Mouse (Mus musculus) neural tube, embryonic 12.5 days (tissue): Measurements from ENCODE around the gene Ppp4r4. TPM values are rescaled to one million over a fixed set of nuclear protein-coding genes. Genes with fewer than 3 reads are reported as not detected.

Experiments used
- ATAC-seq: fragments of 200-750 bp; cut with Nextera tagmentation; 2 replicates; pipeline ENCODE4 v1.8.0; 2017; ENCODE audit warnings: low read depth, mild to moderate bottlenecking, moderate TSS enrichment, moderate library complexity; ENCODE audit not compliant: low FRiP score
- H3K27ac ChIP-seq: fragments of 300-500 bp; sonication (generic); 2 replicates; pipeline ENCODE4 v1.5.1; 2016
- H3K27me3 ChIP-seq: fragments of 300-500 bp; sonication (generic); replicated peaks from 2 replicates; pipeline ENCODE4 v1.6.1; 2016; ENCODE audit warnings: mild to moderate bottlenecking
- H3K36me3 ChIP-seq: fragments of 300-500 bp; sonication (generic); 2 replicates; pipeline ENCODE4 v1.6.1; 2016; ENCODE audit warnings: mild to moderate bottlenecking
- H3K4me1 ChIP-seq: fragments of 300-500 bp; sonication (generic); 2 replicates; pipeline ENCODE4 v1.6.1; 2016
- H3K4me2 ChIP-seq: fragments of 300-500 bp; sonication (generic); replicated peaks from 2 replicates; pipeline ENCODE4 v1.6.1; 2016; ENCODE audit warnings: mild to moderate bottlenecking
- H3K4me3 ChIP-seq: fragments of 300-500 bp; sonication (generic); 2 replicates; pipeline ENCODE4 v1.5.1; 2016
- H3K9ac ChIP-seq: fragments of 300-500 bp; sonication (generic); 2 replicates; pipeline ENCODE4 v1.6.1; 2016; ENCODE audit warnings: mild to moderate bottlenecking
- H3K9me3 ChIP-seq: fragments of 300-500 bp; sonication (generic); 2 replicates; pipeline ENCODE4 v1.6.1; 2016; ENCODE audit warnings: mild to moderate bottlenecking
- WGBS: fragments of 180-500 bp; shearing (Covaris S2); methylation state at CpG from one replicate; pipeline ENCODE4 v1.1.7; 2016; 5-methylcytosine and 5-hydroxymethylcytosine counted together
- polyA plus RNA-seq: library from polyadenylated mRNA; unstranded; fragments of >200 nt; fragmentation: Nextera tagmentation; extraction: Ambion mirVana; gene quantifications from 2 replicates; pipeline ENCODE4 v1.2.1, GENCODE M21; 2016

Gene Ppp4r4
- polyA plus RNA-seq, 1 experiment from 2014 or later, result 2.3 TPM

DNA sequence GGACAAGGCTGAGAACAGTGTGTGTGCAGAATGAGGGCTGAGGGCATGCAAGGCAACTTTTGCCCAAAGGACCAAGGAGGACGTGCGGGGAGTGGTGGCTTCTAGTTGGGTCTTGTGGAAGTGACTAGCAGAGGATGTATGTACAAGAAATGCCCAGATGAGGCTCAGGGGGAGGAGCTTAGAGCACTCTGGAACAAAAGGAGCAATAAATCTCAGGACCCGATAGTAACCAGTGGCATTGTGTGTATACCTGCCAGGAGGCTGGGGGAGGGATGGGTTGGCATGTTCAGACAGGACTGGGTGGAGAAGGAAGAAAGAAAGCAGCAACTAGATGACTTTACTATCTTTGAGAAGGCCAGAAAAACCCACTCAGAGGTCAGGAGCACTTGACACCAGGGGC is 27.7 kb upstream of the Ppp4r4 start:
- H3K4me1 ChIP-seq, result no peaks in the 10 kb centered on the region
- H3K4me2 ChIP-seq, result no peak overlapping the region
- H3K27ac ChIP-seq, result no peak overlapping the region
- H3K9me3 ChIP-seq, result no peaks in the 10 kb centered on the region
- no peak overlapping the region for H3K9ac ChIP-seq
- no peaks in the 10 kb centered on the region for H3K27me3 ChIP-seq
- H3K4me3 ChIP-seq, result no peak overlapping the region
- no peaks in the 10 kb centered on the region for H3K36me3 ChIP-seq
- 68% methylated on average over 3 of the region's 3 CpGs for WGBS
- ATAC-seq, result no peak

DNA sequence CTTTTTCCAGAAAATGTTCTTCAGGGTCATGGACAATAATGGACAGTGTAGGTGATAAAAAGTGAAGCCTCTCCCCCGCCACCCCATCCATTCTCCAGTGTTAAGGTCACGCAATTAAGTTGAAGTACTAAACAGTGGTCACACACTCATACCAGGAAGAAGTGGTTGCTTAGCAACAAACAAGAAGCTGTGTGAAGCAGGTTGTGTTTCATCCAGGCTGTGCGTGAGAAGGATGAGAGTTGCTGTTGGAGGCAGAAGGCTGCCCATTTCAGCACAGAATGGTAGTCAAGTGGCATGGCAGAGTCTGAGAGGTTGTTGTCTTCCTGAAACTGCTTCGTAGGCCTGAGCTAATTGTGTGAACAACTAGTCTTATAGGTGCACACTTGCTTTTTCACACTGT is 23.7 kb upstream of the Ppp4r4 start:
- Histone ChIP-seq H3K36me3 (no peaks in the 10 kb centered on the region), H3K27ac (no peak overlapping the region), H3K27me3 (no peaks in the 10 kb centered on the region), H3K4me2 (no peak overlapping the region), H3K9me3 (no peaks in the 10 kb centered on the region), H3K9ac (no peak overlapping the region), H3K4me1 (no peaks in the 10 kb centered on the region), H3K4me3 (no peak overlapping the region)
- WGBS, result 64% methylated on average over 4 of the region's 4 CpGs
- ATAC-seq, result no peak

DNA sequence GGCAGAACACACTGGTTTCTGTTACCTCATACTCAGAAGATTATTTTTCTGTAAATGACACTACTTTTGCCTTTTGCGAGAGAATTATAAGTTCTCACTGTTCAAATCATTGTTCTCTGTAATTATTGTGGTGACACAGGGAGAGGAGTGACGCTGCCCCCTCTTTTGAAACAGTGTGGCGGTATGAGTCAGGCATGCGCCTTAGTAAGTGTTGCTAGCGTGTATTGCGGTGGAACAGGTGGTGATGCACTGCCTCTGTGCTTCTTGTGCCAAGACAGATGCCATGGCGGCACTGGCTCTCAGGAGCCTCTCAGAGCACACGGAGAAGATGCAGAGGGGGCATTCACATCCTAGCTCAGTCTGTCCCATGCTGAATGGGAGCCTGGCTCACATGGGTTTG is 22.2 kb upstream of the Ppp4r4 start:
- no peak for ATAC-seq

DNA sequence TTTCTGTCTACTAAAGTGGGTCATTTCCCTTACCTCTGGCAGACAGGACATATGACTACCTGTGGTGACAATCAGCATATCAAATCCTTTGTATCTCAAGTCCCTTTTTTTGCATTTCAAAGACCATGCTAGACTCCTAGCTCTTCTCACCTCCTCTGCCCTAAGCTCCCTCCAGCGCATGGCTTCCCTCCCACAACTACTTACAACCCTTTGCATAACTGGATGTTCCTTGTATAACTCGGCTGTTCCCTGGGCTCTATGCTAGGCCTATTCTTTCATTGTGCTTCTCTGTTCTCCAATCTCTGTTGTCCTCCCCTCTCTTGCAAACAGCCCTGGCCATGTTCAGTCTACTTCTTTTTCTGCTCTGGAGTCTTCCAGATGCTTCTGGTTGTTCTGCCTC is 20.5 kb upstream of the Ppp4r4 start:
- no peak for ATAC-seq
- Histone ChIP-seq H3K27me3 (no peaks in the 10 kb centered on the region), H3K4me2 (no peak overlapping the region), H3K36me3 (no peaks in the 10 kb centered on the region), H3K4me3 (no peak overlapping the region), H3K27ac (no peak overlapping the region), H3K4me1 (no peaks in the 10 kb centered on the region), H3K9ac (no peak overlapping the region), H3K9me3 (no peaks in the 10 kb centered on the region)
- WGBS, result 38% methylated on average over 2 of the region's 2 CpGs

More for the DNA sequence above, 22.2 kb upstream of the Ppp4r4 start:
- no peaks in the 10 kb centered on the region for H3K27me3 ChIP-seq
- H3K9me3 ChIP-seq, result no peaks in the 10 kb centered on the region
- WGBS, result 92% methylated on average over 8 of the region's 8 CpGs
- no peak overlapping the region for H3K27ac ChIP-seq
- H3K4me2 ChIP-seq, result no peak overlapping the region
- no peak overlapping the region for H3K9ac ChIP-seq
- no peaks in the 10 kb centered on the region for H3K4me1 ChIP-seq
- H3K36me3 ChIP-seq, result no peaks in the 10 kb centered on the region
- H3K4me3 ChIP-seq, result no peak overlapping the region

DNA sequence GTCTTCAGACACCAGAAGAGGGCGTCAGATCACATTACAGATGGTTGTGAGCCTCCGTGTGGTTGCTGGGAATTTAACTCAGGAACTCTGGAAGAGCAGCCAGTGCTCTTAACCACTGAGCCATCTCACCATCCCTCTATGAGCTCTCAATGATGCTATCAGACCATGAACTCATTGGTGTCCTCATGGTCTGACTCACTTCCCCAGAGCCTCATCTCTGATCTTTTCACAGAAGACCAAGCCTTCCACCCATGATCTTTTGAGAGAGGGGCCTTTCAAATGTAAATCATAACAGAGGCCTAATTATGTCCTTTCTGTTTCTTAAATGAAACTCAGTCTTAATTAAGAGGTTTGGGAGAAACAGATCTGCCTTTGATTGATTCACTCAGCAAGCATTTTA is 19.0 kb upstream of the Ppp4r4 start:
- H3K4me3 ChIP-seq, result no peak overlapping the region
- WGBS, result 76% methylated on average over 2 of the region's 2 CpGs
- ATAC-seq, result no peak

DNA sequence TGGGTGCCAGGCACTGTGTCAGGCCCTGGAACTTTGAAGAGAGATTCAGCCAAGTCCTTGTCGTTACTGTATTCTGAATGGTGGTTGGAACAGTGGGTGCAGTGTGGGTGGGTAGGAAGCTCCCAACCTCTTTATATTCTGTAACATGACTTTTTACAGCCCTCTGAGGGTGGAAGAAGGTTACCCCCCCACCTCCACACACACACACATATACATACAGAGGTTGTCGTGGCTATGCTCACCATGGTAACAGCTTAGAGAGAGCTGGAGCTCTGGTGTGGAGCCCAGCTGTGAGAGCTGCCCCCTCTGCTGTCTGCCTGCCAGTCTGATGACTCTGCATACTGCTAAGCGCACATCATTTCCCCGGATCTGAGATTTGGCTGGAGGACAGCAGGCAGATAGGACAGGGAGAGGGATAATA is 18.6 kb upstream of the Ppp4r4 start:
- no peak overlapping the region for H3K27ac ChIP-seq
- peak; percentile 66; the same call in 1 of the 2 replicates for ATAC-seq
- no peaks in the 10 kb centered on the region for H3K9me3 ChIP-seq
- H3K4me3 ChIP-seq, result no peak overlapping the region
- no peak overlapping the region for H3K9ac ChIP-seq
- H3K27me3 ChIP-seq, result no peaks in the 10 kb centered on the region
- WGBS, result 30% methylated on average over 4 of the region's 4 CpGs
- no peak overlapping the region for H3K4me2 ChIP-seq
- H3K4me1 ChIP-seq, result no peaks in the 10 kb centered on the region
- no peaks in the 10 kb centered on the region for H3K36me3 ChIP-seq

More for the DNA sequence above, 19.0 kb upstream of the Ppp4r4 start:
- Histone ChIP-seq H3K36me3 (no peaks in the 10 kb centered on the region), H3K27me3 (no peaks in the 10 kb centered on the region), H3K9ac (no peak overlapping the region), H3K9me3 (no peaks in the 10 kb centered on the region), H3K4me1 (no peaks in the 10 kb centered on the region), H3K27ac (no peak overlapping the region), H3K4me2 (no peak overlapping the region)

DNA sequence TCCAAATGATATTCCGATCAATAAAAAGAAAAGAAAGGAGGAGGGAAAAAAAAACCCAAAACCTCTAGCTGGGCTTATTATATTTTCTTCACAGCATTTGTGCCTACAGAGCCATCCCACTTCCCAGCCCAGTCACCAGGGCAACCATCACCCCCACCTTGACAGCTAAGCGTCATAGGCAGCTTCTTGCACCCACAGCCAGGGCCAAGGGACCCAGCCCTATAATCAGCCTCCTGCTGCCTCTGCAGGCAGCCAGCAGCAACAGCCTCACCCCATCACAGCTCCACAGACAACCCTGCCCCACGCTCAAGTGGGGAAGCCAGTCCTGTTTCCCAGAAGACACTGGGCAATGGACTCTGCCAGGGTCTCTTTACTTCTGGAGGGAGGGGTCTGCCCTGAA is 17.7 kb upstream of the Ppp4r4 start:
- Histone ChIP-seq H3K4me3 (no peak overlapping the region), H3K27ac (no peak overlapping the region), H3K4me1 (no peaks in the 10 kb centered on the region), H3K27me3 (no peaks in the 10 kb centered on the region), H3K9me3 (no peaks in the 10 kb centered on the region), H3K36me3 (no peaks in the 10 kb centered on the region), H3K9ac (no peak overlapping the region), H3K4me2 (no peak overlapping the region)
- 71% methylated on average over 3 of the region's 3 CpGs for WGBS
- no peak for ATAC-seq

DNA sequence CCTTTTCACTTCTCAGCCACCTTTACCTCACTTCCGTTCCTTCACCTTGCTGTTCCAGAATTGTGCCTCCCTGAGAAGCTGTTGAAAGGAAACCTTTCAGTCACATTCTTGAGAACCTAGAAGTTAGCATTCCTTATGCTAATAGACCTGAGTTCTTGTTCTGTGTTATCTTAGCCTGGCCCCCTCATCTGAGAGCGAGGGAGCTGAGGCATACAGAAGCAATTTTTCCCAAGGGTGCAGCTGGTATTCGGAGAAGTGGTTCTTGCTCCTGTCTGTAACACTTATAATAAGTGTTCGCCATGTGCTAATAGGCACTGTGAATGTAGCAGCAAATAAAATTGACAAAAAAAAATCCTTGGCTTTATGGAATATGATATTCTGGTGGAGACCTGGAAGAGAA is 16.4 kb upstream of the Ppp4r4 start:
- Histone ChIP-seq H3K27ac (no peak overlapping the region), H3K9me3 (no peaks in the 10 kb centered on the region), H3K36me3 (no peaks in the 10 kb centered on the region), H3K9ac (no peak overlapping the region), H3K4me1 (no peaks in the 10 kb centered on the region), H3K4me3 (no peak overlapping the region), H3K4me2 (no peak overlapping the region), H3K27me3 (no peaks in the 10 kb centered on the region)
- 86% methylated on average over 4 of the region's 4 CpGs for WGBS
- ATAC-seq, result no peak

DNA sequence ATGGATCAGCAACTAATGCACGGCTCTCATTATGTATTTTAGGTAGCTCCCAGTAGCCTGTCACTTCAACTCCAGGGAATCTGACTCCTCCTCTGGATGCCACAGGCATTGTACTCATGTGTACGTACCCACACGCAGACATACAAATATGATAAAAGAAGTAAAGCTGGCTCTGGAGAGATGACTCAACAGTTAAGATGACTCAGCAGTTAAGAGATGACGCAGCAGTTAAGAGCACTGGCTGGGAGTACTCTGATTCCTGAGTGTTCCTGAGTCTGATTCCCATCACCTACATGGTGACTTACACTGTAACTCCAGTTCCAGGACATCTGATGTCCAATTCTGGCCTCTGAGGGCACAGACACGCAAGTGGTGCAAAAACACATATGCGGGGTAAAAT is 13.4 kb upstream of the Ppp4r4 start:
- Histone ChIP-seq H3K36me3 (no peaks in the 10 kb centered on the region), H3K4me1 (no peaks in the 10 kb centered on the region), H3K9me3 (no peaks in the 10 kb centered on the region), H3K27me3 (no peaks in the 10 kb centered on the region), H3K4me2 (no peak overlapping the region), H3K9ac (no peak overlapping the region), H3K27ac (no peak overlapping the region), H3K4me3 (no peak overlapping the region)
- ATAC-seq, result no peak
- WGBS, result 94% methylated on average over 6 of the region's 6 CpGs

DNA sequence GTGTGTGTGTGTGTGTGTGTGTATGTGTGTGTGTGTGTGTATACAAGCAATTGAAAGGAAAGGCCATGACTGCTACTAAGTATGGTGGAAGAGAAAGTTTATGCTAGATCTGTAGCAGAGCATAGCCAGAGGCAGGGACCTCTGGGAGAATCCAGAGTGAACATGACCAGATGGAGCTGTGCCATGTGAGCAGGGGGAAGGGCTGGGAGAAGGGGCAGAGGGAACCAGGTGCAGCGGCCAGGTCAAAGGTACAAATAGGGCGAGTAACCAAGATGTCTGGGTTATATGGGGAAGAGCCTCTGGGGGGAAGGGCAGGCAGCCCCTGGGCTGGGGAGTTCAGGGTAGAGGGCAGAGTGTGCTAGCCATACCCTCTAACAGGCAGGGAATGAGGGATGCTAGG is 1.5 kb upstream of the Ppp4r4 start:
- no peaks in the 10 kb centered on the region for H3K27me3 ChIP-seq
- 81% methylated on average over 2 of the region's 2 CpGs for WGBS

DNA sequence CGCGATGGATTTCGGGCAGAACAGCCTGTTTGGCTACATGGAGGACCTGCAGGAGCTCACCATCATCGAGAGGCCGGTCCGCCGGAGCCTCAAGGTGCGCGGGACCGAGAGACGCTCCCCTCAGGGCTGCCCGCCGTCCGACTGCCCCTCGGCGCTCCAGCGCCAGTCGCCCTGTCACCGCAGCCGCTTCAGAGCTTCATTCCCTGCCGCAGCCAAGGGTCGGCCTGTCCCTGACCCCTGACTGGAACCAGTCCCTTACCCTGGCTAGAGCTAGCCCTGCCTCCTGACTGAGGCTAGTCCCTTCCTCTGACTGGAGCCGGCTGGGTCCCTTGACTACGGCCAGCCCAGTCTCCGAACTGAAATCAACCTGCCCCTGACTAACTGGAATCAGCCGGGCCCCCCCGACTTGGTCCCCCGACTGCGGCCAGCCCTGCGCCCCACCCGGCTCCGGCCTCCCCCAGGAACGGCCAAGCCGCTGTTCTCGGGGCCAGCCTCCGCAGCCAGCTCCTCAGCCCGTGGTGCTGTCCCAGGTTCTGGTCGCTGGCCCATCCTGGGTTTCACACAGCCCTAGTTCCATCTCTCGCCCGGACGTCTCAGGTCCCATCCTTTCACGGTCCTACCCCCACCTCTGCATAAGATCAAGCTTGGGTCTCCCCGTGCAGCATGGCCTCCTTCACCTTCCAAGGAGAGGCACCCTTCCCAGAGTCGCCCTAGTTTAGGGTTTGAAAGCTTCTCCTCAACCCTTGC is 739 bp downstream of the Ppp4r4 start:
- Histone ChIP-seq H3K9me3 (no peaks in the 10 kb centered on the region), H3K4me2 (peak overlapping the region; percentile 95), H3K4me3 (peak overlapping the region; percentile 63), H3K9ac (peak overlapping the region; percentile 68), H3K4me1 (no peaks in the 10 kb centered on the region), H3K27me3 (no peaks in the 10 kb centered on the region), H3K36me3 (no peaks in the 10 kb centered on the region), H3K27ac (no peak overlapping the region)
- under 1% methylated on average over 44 of the region's 44 CpGs for WGBS
- peak; percentile 79 for ATAC-seq

More for the DNA sequence above, 1.5 kb upstream of the Ppp4r4 start:
- Histone ChIP-seq H3K4me2 (no peak overlapping the region), H3K36me3 (no peaks in the 10 kb centered on the region), H3K9me3 (no peaks in the 10 kb centered on the region), H3K27ac (no peak overlapping the region), H3K4me1 (no peaks in the 10 kb centered on the region), H3K9ac (no peak overlapping the region), H3K4me3 (no peak overlapping the region)
- ATAC-seq, result no peak

DNA sequence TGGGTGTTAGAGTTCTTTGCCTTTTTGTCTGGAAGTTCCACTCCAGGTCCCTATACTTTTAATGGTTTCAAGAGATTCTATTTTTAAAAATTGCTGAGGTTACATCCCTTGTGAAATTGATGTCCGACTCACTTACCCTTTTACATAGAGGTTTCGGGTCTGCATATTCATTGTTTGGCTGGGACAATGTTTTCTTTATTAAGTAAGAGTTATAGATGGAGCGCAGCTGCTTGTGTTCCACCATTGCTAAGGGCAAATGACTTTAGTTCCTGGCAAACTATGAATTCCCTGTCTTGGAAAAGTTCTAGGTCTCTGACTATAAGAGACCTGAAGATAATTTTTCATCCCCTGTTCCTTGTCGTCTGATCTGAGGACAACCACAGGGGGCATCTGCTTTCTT is 8.3 kb downstream of the Ppp4r4 start:
- H3K4me3 ChIP-seq, result no peak overlapping the region

DNA sequence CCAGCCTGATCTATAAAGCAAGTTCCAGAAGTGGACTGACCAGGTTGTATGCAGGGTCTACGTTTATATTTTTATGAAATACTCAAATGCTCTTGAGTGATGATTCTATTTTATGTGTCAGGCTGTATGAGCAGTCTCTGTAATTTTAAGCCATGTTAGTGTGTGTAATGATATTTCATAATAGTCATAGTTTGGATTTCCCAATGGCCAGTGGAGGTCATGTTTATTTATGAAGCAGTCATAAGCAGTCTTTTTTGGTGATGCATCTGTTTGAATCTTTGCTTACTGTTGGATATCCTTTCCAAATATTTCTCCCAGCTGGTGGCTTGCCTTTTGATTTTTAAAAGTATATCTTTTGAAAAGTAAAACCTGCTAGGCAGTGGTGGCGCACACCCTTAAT is 11.3 kb downstream of the Ppp4r4 start:
- WGBS, result 91% methylated on average over 2 of the region's 2 CpGs
- Histone ChIP-seq H3K4me1 (peaks cover 7% of the 10 kb centered on the region; the same call in 1 of the 2 replicates), H3K4me2 (no peak overlapping the region), H3K27me3 (no peaks in the 10 kb centered on the region), H3K4me3 (no peak overlapping the region), H3K9ac (no peak overlapping the region), H3K36me3 (no peaks in the 10 kb centered on the region), H3K9me3 (no peaks in the 10 kb centered on the region), H3K27ac (no peak overlapping the region)
- ATAC-seq, result no peak

More for the DNA sequence above, 8.3 kb downstream of the Ppp4r4 start:
- H3K9me3 ChIP-seq, result no peaks in the 10 kb centered on the region
- H3K36me3 ChIP-seq, result no peaks in the 10 kb centered on the region
- H3K27ac ChIP-seq, result no peak overlapping the region
- no peak overlapping the region for H3K4me2 ChIP-seq
- H3K9ac ChIP-seq, result no peak overlapping the region
- WGBS, result 68% methylated on average over 4 of the region's 4 CpGs
- H3K4me1 ChIP-seq, result no peaks in the 10 kb centered on the region
- ATAC-seq, result no peak
- H3K27me3 ChIP-seq, result no peaks in the 10 kb centered on the region
